Mouse (Mus musculus): ENCODE results near the gene Hormad1. TPM values are rescaled to one million over a fixed set of nuclear protein-coding genes. Genes with fewer than 3 reads are reported as not detected.
"Not testable (repeated sequence)": the region's sequence is repeated elsewhere in the genome, so short reads cannot be mapped to it uniquely, and the experiment has no call there.

Hormad1 gene
- total RNA-seq, 1 experiment from 2014 or later = not detected

DNA sequence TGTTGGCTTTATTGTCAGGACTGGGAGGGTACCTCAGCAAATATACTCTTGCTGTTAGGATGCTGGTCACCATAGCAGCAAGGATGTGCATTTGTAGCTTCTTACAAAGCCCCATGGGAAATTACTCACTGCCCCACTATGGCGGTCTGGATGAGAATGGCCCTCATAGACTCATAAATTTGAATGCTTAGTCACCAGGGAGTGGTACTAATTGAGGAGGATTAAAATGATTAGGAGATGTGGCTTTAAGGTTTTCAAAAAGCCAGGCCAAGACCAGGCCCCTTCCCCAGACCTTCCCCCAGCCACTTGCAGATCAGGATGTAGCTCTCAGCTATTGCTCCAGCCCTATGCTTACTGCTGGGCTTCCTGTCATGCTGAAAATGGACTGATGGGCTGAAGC, 9.3 kb upstream of the Hormad1 start:
- no peak for ATAC-seq (ENCODE audit: extremely low read depth, insufficient number of reproducible peaks, low FRiP score, poor library complexity, severe bottlenecking)

DNA sequence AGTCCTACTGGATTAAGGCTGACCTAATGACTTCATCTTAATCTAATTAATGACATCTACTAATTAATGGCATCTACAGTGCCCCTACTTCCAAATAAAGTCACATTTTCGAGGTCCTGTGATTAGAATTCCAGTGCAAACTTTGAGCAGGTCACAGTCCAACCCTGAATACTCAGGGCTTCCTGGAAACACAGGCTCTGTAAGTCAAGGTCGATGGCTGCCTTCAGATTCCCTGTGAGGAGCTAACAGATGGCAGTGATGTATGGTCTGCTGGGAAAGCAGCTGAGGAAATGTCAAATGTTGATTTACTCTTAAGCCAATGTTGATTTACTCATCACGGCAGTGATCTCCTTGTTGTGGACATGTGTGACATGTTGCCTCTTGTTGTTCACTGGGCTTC, 5.5 kb upstream of the Hormad1 start:
- no peak for ATAC-seq (ENCODE audit: extremely low read depth, insufficient number of reproducible peaks, low FRiP score, poor library complexity, severe bottlenecking)

DNA sequence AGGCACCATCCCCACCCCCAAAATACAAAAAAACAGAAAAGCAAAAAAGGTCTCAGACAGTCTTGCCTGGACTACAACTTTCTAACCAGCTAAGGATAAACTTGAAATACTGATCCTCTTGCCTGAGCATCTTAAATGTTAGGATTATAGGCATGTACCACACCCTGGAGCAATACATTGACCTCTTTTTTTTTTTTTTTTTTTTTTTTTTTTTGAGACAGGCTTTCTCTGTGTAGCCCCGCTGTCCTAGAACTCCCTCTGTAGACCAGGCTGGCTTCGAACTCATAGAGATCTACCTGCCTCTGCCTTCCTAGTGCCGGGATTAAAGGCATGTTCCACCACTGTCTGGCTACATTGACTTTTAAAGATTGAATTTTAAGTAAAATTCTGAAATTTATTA, 1.3 kb downstream of the Hormad1 start:
- no peak for ATAC-seq (ENCODE audit: extremely low read depth, insufficient number of reproducible peaks, low FRiP score, poor library complexity, severe bottlenecking)

DNA sequence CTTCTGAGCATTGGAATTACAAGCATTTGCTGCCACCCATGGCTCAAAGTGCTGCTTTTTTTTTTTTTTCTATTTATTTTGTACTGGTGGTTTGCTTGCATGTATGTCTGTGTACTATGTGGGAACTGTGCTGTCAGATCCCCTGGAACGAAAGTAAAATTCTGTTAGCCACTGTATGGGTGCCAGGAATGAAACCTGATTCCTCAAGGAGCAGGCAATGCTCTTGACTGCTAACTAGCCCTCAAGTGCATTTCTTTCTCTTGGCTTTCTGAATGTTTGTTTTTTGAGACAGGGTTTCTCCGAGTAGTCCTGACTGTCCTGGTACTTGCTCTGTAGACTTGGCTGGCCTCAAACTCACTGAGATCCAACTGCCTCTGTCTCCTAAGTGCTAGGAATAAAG, 2.3 kb downstream of the Hormad1 start:
- ATAC-seq (ENCODE audit: extremely low read depth, insufficient number of reproducible peaks, low FRiP score, poor library complexity, severe bottlenecking) = no peak

DNA sequence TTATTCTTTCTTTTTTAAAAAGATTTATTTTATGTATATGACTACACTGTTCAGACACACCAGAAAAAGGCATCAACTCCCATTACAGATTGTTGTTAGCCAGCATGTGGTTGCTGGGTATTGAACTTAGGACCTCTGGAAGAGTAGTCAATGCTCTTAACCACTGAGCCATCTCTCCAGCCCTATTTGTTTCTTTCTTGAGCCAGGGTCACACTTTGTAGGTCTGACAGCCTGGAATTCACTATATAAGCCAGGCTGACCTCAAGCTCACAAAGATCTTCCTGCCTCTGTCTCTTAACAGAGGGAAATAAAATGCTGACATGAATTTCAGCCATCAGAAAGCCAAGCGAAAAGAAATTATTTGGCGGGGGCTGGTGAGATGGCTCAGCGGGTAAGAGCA, 10.1 kb downstream of the Hormad1 start:
- no peak for ATAC-seq (ENCODE audit: extremely low read depth, insufficient number of reproducible peaks, low FRiP score, poor library complexity, severe bottlenecking)

DNA sequence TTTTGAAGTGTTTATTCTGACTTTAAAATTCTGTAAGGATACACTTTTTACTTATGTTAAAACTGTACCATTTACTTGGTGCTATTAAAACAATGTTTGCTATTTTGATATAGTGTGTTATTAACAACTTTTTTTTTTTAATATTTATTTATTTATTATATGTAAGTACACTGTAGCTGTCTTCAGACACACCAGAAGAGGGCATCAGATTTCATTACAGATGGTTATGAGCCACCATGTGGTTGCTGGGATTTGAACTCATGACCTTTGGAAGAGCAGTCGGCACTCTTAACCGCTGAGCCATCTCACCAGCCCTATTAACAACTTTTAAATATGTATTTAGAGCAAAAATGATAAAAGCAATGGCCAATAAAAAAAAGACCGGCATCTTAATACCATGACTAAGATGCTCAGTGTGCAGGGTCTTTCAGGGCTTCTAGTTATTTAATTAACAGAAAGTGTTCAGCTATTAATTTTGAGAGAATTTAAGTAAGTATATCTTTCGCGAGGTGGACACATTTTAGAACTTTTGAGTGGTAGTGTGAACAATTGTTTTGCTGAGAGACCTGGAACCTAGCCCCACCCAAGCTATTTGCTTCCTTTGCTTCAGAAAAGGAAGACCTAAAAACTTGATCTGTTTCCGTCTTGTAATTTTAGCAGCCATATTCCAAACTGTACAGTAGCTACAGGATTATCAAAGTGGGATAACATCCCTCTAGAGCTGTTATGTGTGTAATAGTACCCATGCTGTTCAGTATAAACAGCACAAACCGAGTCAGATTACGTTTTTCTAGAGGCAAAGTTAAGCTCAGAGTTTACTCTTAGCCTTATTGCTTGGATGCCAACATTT, 28.5 kb downstream of the Hormad1 start:
- no peak for ATAC-seq (ENCODE audit: extremely low read depth, insufficient number of reproducible peaks, low FRiP score, poor library complexity, severe bottlenecking)

DNA sequence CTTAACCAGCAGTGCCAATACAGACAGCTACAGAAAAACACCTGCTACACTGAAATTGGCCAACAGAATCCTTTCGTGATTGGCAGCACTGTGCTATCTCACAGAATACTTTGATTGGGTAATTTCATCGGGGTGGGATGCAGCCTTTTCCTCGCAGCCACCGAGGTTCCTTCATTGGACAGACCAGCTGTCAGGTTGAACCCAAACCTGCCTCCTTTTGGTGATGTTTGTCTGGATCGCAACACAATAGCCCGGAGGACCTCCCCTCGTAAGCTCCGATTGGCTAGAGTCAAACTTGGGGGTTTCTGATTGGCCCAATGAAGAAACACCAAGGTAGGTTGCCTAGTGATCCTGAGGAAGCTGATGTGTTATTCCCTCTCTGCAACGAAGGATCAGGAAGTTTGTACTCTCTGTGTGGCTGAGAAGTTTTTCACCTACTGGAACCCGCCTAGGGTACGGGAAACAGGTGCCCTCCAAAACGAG, 29.2 kb downstream of the Hormad1 start, which contains the start of gene Golph3l:
Gene Golph3l, plus strand, starts transcription at position 331 of the 483 bp plus-strand sequence.
- peak; percentile 100 for ATAC-seq (ENCODE audit: extremely low read depth, insufficient number of reproducible peaks, low FRiP score, poor library complexity, severe bottlenecking)

DNA sequence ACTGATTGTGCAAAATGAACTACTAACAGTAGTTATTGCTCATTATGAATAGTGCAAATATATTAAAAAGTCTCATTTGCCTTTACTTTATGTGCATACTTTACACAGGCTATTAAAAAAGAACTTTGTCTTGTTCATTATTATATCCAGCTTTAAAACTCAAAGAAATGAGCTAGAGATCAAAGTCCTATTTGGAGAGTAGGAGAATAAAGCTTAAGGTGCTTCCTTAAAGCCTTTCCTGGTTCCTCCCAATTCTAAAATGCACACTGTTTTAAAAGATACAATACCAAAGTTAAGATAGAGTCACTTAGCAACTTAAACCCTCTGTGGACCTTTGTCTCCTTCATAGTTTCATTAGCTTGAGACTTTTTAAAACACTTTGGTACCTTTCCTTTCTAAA, 39.3 kb downstream of the Hormad1 start:
- ATAC-seq (ENCODE audit: extremely low read depth, insufficient number of reproducible peaks, low FRiP score, poor library complexity, severe bottlenecking) = no peak

DNA sequence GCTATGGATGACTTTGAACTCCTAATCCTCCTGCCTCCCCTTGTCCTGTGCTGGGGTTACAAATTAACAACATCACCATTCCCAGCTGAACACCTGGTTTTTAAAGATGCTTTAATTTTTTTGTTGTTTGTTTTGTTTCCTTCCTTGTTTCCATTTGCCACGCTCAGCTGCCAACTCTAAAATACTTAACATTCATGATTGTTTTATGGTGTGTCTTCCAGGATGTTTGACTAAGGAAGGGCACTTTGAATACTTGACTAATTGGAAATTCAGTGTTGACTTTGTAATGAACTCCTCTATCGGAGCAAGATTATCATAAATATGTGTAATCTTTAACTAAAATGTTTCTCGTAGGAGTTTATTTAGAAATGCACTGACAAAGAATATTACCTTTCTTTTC, 41.8 kb downstream of the Hormad1 start:
- ATAC-seq (ENCODE audit: extremely low read depth, insufficient number of reproducible peaks, low FRiP score, poor library complexity, severe bottlenecking) = no peak

DNA sequence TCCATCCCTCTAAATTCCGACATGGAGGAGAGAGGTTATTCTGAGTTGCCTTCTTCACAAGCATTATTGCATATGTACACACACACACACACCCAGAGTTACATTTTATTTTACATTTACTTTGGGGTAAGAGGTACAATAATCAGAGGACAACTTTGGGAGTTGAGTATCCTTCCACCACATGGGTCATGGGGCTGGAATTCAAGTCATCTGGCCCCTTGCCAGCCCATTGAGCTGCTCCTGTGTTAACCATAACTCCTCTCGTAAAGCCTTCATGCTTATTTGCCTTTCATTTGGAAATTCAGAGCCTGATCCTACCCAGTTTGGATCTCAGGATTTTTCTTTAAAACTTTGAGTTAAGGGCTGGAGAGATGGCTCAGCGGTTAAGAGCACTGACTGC, 46.6 kb downstream of the Hormad1 start:
- ATAC-seq (ENCODE audit: extremely low read depth, insufficient number of reproducible peaks, low FRiP score, poor library complexity, severe bottlenecking) = no peak

DNA sequence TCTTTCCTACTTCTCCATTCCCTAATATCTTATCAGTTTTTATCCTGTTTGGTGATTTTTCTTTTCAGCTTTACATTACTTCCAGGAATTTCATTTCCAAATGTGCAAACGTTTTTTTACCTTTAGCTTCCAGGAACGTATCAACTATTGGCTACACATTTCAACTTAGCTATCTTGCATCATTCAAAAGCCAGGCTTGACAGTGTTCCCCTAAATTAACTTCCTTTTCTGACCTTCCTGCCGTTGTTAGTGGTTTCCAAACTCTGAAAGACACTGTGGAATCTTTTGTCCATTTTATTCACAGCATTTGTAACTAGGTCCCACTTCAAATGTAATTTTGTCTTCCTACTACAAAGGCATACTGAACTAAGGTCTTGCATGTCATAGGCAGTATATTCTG, 49.7 kb downstream of the Hormad1 start:
- ATAC-seq (ENCODE audit: extremely low read depth, insufficient number of reproducible peaks, low FRiP score, poor library complexity, severe bottlenecking) = no peak

DNA sequence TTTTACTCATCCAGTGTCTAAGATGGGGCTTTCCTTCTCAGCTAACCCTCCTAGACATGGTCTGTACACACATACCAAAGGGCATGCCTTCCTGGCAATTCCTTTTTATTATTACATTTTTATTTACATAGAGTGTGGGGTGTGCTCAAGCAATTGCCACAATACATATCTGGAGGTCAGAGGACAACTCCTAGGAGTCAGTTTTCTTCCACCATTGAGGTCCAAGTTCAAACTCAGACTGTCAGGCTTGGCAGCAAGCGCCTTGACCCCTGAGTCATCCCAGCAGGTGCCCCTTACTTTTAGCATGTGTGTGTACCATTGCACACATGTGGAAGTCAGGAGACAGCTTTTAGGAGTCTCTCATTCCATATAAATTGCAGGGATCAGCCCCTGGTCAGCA, 54.5 kb downstream of the Hormad1 start:
- ATAC-seq (ENCODE audit: extremely low read depth, insufficient number of reproducible peaks, low FRiP score, poor library complexity, severe bottlenecking) = no peak

DNA sequence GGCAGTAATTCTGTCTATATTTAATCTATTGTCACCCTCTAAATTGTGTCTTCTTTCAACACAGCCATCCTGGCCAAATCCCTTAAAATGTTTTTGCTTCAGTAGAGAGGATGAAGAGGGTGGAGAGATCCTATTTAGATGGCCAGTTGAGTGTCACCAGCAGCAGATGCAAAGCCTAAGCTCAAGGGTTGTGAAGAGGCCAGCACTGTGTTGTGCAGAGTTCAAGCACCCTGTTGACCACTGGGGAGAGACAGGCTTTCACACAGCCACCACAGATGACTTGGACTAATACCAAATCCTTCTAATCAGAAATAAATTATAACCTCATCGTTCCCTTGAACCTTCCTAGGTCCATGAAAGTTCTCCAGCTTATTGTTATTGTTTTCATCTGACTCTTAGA, 59.0 kb downstream of the Hormad1 start:
- ATAC-seq (ENCODE audit: extremely low read depth, insufficient number of reproducible peaks, low FRiP score, poor library complexity, severe bottlenecking) = no peak

DNA sequence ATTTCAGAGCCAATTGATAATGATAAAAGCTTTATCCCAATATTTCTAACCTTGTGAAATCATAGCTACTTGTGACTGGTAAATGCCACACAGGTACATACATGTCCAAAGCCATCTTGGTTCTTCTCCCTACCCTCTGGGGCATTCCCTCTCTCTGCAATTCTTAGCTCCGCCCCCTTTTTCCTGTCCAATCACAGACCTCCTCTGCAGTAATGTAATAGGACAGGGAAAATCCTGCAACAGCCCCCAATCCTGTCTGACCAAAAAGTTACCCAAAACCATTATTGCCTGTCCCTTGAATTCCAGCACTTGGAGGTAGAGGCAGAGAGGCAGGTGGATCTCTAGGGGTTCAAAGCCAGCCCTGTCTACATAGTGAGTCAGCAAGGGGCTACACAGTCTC, 61.8 kb downstream of the Hormad1 start:
- ATAC-seq (ENCODE audit: extremely low read depth, insufficient number of reproducible peaks, low FRiP score, poor library complexity, severe bottlenecking) = no peak

DNA sequence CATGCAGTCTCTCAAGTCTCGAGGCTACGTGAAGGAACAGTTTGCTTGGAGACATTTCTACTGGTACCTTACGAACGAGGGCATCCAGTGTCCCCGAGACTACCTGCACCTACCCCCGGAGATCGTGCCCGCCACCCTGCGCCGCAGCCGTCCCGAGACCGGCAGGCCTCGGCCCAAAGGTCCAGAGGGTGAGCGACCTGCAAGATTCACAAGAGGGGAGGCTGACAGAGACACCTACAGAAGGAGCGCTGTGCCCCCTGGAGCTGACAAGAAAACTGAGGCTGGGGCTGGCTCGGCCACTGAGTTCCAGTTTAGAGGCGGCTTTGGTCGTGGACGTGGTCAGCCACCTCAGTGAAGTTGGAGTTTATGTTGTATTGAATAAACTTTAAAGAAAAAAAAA, 62.9 kb downstream of the Hormad1 start:
- not testable (repeated sequence) for ATAC-seq (ENCODE audit: extremely low read depth, insufficient number of reproducible peaks, low FRiP score, poor library complexity, severe bottlenecking)

DNA sequence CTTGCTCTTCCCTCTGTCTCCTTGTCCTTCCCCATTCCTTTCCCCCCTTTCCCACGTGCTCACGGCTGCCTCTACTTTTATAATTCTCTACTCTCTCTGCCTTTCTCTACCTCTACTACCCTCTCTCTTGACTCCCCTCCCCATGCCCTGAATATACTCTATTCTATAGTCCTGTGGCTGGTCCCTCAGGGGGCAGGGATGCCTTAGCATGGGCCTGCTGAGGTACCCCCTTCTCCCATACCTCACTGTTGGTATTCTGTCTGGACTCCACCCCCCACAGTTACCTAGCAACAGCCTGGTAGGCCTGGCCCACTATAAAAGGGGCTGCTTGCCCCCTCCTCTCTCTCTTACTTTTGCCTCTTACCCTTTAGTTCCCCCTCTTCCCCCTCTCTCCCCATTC, 64.1 kb downstream of the Hormad1 start:
- no peak for ATAC-seq (ENCODE audit: extremely low read depth, insufficient number of reproducible peaks, low FRiP score, poor library complexity, severe bottlenecking)

DNA sequence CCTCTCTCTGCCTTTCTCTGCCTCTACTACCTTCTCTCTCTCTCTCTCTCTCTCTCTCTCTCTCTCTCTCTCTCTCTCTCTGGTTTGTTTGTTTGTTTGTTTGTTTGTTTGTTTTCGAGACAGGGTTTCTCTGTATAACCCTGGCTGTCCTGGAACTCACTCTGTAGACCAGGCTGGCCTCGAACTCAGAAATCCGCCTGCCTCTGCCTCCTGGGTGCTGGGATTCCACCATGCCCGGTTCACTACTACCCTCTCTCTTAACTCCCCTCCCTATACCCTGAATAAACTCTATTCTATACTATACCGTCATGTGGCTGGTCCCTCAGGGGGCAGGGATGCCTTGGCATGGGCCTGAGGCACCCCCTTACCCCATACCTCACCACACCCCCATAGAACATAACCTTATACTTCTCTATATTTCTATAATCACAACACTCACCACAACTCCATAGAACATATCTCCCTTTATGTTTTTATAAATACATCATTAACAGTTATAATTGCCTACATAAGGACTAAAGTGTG, 64.6 kb downstream of the Hormad1 start:
- not testable (repeated sequence) for ATAC-seq (ENCODE audit: extremely low read depth, insufficient number of reproducible peaks, low FRiP score, poor library complexity, severe bottlenecking)

DNA sequence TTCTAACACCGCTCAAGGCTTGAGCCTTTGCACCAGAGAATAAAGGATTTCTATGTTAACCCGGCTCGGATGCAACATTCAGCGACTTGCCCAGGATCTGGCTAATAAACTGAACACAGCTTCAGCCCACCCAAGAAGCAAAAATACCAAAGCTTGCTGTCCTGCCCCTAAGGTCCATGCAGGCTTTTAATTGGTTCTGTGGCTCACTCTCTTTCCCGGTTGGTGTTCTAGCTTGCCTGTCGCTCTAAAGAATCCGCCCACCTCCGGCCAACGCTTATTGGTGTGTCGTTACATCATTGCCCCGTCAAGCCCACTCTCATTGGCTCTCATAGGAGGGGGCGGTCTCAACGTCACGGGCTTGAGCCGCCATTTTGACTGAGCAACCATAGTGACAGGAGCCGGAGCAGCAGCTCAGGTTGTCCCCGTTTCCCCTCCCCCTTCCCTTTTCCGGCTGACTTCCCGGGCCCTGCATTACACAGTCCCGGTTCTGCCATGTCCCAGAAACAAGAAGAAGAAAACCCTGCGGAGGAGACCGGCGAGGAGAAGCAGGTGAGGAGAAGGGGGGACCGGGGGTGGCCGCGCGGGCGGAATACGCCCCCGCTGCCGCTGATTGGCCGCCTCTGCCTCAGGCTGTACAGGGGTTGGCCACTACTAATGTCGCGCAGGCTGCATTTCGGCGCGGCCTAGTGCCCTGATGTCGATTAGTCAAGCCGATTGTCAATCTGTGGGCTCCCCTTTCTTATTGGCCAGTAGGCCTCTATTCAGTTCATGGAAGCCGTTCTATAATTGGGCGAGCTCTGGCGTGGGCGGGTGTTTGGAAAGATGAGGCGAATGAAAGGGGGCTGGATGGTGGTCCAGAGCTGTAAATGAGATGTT, 65.4 kb downstream of the Hormad1 start, which contains the start of gene Ensa:
Gene Ensa, plus strand, starts transcription at position 366 of the 876 bp plus-strand sequence.
- peak; percentile 95 for ATAC-seq (ENCODE audit: extremely low read depth, insufficient number of reproducible peaks, low FRiP score, poor library complexity, severe bottlenecking)

DNA sequence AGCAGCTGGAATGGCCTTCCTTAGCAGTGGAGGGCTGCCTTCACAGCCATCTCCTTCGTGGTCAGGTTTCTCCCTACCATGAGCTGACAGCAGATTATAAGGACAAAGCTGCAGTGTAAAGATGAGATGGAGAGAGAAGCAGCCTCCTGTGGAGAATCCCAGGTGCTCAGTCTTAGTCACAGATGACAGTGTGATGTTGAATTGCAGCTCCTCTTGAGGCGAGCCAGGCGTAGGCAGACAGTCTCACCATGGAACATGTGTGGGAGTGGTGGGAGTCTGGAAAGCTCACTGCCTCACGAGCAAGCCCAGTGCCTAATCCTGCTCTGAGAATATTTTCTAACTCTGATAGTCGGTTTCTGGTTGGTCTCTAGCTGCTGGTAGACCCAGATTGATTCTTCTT, 68.3 kb downstream of the Hormad1 start:
- ATAC-seq (ENCODE audit: extremely low read depth, insufficient number of reproducible peaks, low FRiP score, poor library complexity, severe bottlenecking) = no peak

DNA sequence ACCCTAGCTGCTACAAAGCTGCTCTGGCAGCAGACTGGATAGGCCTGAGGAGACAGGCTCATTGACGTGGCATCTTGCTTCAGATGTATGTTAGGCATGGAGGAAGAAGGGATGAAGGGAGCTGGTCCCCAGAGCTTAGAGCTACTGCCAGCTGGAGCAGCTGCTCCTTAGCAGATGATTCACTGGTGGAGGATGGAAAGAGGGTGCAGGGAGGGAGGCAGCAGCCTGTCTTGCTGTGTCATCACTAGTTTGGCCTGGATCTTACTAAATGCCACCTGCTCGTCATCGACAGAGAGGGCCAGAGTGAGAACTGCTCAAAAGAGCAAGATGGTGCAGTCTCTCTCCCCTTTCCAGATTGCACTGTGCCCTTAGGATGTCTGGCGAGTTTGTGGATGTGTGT, 70.3 kb downstream of the Hormad1 start:
- ATAC-seq (ENCODE audit: extremely low read depth, insufficient number of reproducible peaks, low FRiP score, poor library complexity, severe bottlenecking) = no peak

Measured in neutrophil, adult 5-6 weeks (primary cell).